Mouse (Mus musculus) lung, embryonic 15.5 days (tissue): ENCODE measurements around the gene Psen2. TPM values are rescaled to one million over a fixed set of nuclear protein-coding genes. Genes with fewer than 3 reads are reported as not detected.

Experiments
- ATAC-seq: fragments of 200-750 bp; cut with Nextera tagmentation; 2 replicates; pipeline ENCODE4 v1.8.0; 2017; ENCODE audit warnings: moderate number of reproducible peaks, borderline replicate concordance; ENCODE audit not compliant: low FRiP score, low TSS enrichment; ENCODE audit errors: extremely low read depth
- H3K27ac ChIP-seq: fragments of 300-500 bp; sonication (generic); 2 replicates; pipeline ENCODE4 v1.5.1; 2015; ENCODE audit warnings: moderate library complexity, mild to moderate bottlenecking, inconsistent platforms
- H3K27me3 ChIP-seq: fragments of 300-500 bp; sonication (generic); 2 replicates; pipeline ENCODE4 v1.6.1; 2015; ENCODE audit warnings: inconsistent platforms
- H3K36me3 ChIP-seq: fragments of 300-500 bp; sonication (generic); 2 replicates; pipeline ENCODE4 v1.6.1; 2015; ENCODE audit warnings: inconsistent platforms
- H3K4me1 ChIP-seq: fragments of 300-500 bp; sonication (generic); 2 replicates; pipeline ENCODE4 v1.6.1; 2015; ENCODE audit warnings: inconsistent platforms
- H3K4me2 ChIP-seq: fragments of 300-500 bp; sonication (generic); 2 replicates; pipeline ENCODE4 v1.6.1; 2015; ENCODE audit warnings: inconsistent platforms, mild to moderate bottlenecking, moderate library complexity
- H3K4me3 ChIP-seq: fragments of 300-500 bp; sonication (generic); 2 replicates; pipeline ENCODE4 v1.5.1; 2015; ENCODE audit warnings: mild to moderate bottlenecking, inconsistent platforms
- H3K9ac ChIP-seq: fragments of 300-500 bp; sonication (generic); 2 replicates; pipeline ENCODE4 v1.6.1; 2015; ENCODE audit warnings: inconsistent platforms
- H3K9me3 ChIP-seq: fragments of 300-500 bp; sonication (generic); 2 replicates; pipeline ENCODE4 v1.6.1; 2016; ENCODE audit warnings: inconsistent platforms
- WGBS: fragments of 180-500 bp; shearing (Covaris S2); methylation state at CpG from one replicate; pipeline ENCODE4 v1.1.7; 2015; 5-methylcytosine and 5-hydroxymethylcytosine counted together
- polyA plus RNA-seq: library from polyadenylated mRNA; unstranded; fragments of >200 nt; fragmentation: Nextera tagmentation; extraction: Ambion mirVana; gene quantifications from 2 replicates; pipeline ENCODE4 v1.2.1, GENCODE M21; 2015

Gene Psen2
- polyA plus RNA-seq, 1 experiment from 2014 or later, result 10.4 TPM

DNA sequence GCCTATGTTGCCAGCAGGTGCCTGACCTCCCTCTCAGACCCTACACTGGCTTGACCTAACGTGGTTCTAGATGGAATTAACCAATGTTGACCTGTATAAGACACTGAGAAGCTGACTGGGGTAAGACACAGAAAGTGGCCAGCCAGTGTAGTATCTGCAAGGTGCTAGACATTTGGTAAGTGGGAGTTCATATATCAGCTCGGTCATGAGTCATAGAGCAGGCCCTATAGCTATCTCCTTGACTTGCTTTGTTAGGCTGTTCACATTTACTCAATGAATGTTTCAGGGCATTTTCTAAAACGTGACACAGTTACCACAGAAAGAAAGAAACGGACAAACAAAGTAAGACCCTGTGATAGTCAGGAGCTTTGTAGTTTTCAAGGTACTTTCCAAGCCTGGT is 27.1 kb upstream of the Psen2 start:
- peaks cover 28% of the 10 kb centered on the region for H3K4me1 ChIP-seq
- ATAC-seq, result no peak
- no peak overlapping the region for H3K9ac ChIP-seq
- H3K4me2 ChIP-seq, result no peak overlapping the region
- no peaks in the 10 kb centered on the region for H3K9me3 ChIP-seq
- H3K27ac ChIP-seq, result no peak overlapping the region
- H3K27me3 ChIP-seq, result no peaks in the 10 kb centered on the region
- H3K36me3 ChIP-seq, result no peaks in the 10 kb centered on the region
- no peak overlapping the region for H3K4me3 ChIP-seq
- WGBS, result 75% methylated on average over 4 of the region's 4 CpGs

DNA sequence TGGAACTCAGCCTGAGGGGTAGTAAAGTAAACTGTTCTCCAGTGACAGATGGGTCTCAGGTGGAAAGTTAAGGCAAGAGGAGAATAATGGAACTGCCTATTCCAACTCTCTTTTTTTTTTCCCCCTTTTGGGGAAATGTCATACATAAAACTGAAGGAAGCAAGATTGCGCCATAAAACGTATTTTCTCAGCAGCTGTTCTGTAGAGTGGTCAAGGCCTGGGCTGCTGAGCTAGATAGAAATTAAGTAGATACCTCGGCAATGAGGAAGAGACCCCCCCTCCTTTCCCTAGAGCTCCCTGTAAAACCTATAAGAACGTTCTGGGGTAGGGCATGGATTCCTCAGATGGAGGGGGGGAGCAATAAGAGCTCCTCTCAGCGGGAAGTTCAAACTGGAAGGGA is 26.6 kb upstream of the Psen2 start:
- H3K4me2 ChIP-seq, result no peak overlapping the region
- WGBS, result 59% methylated on average over 5 of the region's 5 CpGs

DNA sequence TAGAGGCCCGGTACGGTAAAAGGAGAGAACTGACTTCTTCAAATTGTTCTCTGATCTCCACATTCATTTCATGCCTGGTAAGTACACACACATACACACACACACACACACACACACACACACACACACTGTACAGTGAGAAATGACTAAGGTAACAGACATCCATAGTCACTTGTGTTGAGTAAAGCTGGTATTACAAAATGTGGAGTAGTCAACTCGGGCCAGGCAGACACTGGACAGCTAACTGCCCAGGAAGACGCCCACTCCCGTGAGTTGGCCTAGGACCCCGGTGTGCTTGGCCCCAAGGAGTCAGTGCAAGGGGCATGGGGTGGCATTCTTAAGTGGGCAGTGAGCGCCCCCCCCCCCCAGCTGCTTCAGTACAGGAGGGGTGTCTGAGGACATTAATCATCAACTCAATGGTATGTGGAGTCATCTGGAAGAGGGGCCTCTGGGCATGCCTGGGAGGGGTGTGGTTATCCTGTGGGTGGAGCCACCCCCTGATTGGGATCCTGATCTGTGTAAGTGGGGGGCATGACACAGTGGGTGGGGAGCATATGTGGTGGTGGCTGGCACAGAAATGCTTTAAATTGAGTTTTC is 25.7 kb upstream of the Psen2 start:
- H3K9ac ChIP-seq, result no peak overlapping the region
- H3K4me1 ChIP-seq, result peaks cover 36% of the 10 kb centered on the region
- no peaks in the 10 kb centered on the region for H3K9me3 ChIP-seq
- ATAC-seq, result peak; percentile 71; the same call in 1 of the 2 replicates
- 61% methylated on average over 7 of the region's 7 CpGs for WGBS
- no peaks in the 10 kb centered on the region for H3K27me3 ChIP-seq
- no peak overlapping the region for H3K4me3 ChIP-seq
- H3K36me3 ChIP-seq, result no peaks in the 10 kb centered on the region
- no peak overlapping the region for H3K4me2 ChIP-seq
- H3K27ac ChIP-seq, result no peak overlapping the region

More for the DNA sequence above, 26.6 kb upstream of the Psen2 start:
- ATAC-seq, result no peak
- 0 out of 2 replicates have a peak overlapping the region, but pooled peaks have one; percentile 6 for H3K27ac ChIP-seq
- H3K9me3 ChIP-seq, result no peaks in the 10 kb centered on the region
- H3K36me3 ChIP-seq, result no peaks in the 10 kb centered on the region
- no peak overlapping the region for H3K9ac ChIP-seq
- no peak overlapping the region for H3K4me3 ChIP-seq
- no peaks in the 10 kb centered on the region for H3K27me3 ChIP-seq
- peaks cover 28% of the 10 kb centered on the region for H3K4me1 ChIP-seq

DNA sequence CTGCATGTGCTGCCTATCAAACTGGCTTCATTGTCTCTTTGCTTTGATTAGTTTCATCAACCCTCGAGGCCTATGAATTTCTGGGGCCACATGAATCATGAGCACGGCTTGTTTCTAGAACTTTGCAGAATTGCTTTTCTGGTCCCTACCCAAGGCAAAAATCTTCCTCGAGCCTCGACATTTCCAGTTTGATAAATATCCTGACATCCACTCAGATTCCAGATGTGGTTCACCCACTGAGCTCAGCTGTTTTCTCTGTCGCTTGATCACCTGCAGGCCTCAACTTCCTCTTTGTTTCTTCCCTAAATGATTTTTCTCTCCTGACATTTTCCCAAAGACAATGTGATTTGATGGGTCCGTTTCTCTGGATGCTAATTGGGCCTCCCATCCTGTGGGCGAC is 25.0 kb upstream of the Psen2 start:
- no peak overlapping the region for H3K4me3 ChIP-seq
- 0 out of 2 replicates have a peak overlapping the region, but pooled peaks have one; percentile 1 for H3K27ac ChIP-seq
- H3K27me3 ChIP-seq, result no peaks in the 10 kb centered on the region
- H3K9me3 ChIP-seq, result no peaks in the 10 kb centered on the region
- H3K9ac ChIP-seq, result no peak overlapping the region
- H3K4me2 ChIP-seq, result no peak overlapping the region
- H3K4me1 ChIP-seq, result peaks cover 41% of the 10 kb centered on the region
- ATAC-seq, result no peak
- no peaks in the 10 kb centered on the region for H3K36me3 ChIP-seq
- WGBS, result 71% methylated on average over 7 of the region's 7 CpGs

DNA sequence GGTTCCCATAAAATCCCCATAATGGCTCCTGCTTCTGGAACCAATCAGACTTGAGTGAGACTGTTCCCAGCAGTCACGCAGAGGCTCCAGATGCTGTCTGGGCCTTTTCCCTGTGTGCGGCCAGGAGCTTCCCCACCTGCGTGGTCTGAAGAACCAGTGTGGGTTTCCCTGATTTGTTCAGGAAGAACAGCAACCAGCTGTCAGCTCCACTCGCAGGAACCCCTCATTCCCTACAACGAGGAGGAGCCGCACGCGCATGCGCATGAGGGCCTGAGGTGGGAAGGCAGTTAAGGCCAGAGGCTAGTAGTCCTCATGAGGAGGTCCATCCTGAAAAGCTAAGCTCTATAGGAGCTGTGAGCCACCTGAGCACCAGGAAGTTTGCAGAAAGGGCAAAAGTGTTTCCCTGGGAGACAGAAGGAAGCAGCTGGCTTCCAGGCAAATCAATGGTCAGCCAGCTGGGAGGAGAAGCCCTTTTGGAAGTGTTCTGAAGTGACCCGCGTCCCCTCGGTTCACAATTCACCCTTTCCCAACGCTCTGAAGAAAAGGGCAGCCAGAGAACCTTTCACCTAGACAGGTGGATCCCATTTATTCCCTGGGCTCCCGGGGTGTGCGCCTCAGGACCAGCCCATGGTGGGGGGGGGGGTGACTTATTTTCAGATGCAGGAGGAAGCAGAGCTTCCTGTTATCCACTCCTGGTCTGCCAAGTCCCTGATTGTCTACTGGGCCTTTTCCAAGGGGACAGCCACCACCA is 23.0 kb upstream of the Psen2 start:
- H3K4me3 ChIP-seq, result no peak overlapping the region
- no peak overlapping the region; the same call in 1 of the 2 replicates for H3K4me2 ChIP-seq
- no peaks in the 10 kb centered on the region for H3K36me3 ChIP-seq
- WGBS, result 54% methylated on average over 15 of the region's 15 CpGs
- H3K27me3 ChIP-seq, result no peaks in the 10 kb centered on the region
- H3K27ac ChIP-seq, result peak overlapping the region; percentile 59
- H3K4me1 ChIP-seq, result peaks cover 41% of the 10 kb centered on the region
- no peak overlapping the region for H3K9ac ChIP-seq
- no peaks in the 10 kb centered on the region for H3K9me3 ChIP-seq
- no peak for ATAC-seq

DNA sequence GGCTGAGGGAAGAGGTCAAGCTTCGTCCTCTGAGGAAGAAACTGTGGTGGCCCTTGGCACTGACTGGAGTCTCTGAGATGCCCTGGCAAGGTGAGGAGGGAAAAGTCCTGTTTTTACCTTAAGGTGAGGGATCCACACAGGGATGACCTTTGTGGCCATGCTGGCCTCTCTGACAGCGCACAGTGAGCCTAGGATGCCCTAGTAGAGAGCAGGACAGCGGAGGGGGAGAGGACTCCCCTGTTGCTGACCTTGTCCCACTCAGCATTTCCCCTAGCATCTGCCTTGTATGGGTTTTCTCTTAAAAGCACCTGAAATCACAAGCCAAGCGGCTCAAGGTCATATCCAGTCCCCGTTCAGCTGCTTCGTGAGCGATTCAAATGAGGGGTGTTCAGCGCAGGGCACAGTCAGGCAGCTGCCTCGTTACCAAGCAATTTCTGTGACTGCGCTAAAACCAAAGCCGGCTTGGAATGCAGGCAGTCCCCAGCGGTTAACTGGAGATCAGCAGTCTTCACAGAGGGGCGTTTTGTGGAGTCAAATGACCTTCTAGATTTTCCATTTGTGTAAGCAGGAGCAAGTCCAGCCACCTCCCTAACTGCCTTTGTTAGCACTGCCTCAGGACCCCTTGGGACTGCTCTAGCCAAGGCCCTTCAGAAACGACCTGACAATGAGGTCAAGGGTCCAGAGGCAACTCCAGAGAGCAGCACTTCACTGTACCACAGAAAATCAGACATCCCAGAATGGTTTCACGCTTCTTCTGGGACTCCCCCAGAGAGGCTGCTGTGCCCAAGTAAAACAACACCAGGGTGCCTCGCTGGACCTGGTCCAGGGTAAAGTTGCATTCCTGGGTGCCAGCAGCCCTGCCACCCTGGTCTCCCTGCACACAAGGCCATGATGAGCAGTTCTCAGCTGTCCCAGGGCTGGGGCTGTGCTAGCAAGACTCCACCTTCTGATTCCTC is 20.9 kb upstream of the Psen2 start:
- H3K4me3 ChIP-seq, result no peak overlapping the region
- no peaks in the 10 kb centered on the region for H3K27me3 ChIP-seq
- WGBS, result 27% methylated on average over 16 of the region's 16 CpGs
- peak overlapping the region; percentile 16; the same call in 1 of the 2 replicates for H3K27ac ChIP-seq
- no peaks in the 10 kb centered on the region for H3K9me3 ChIP-seq
- no peak overlapping the region for H3K9ac ChIP-seq
- H3K4me1 ChIP-seq, result peaks cover 49% of the 10 kb centered on the region
- H3K36me3 ChIP-seq, result no peaks in the 10 kb centered on the region
- H3K4me2 ChIP-seq, result no peak overlapping the region
- 0 out of 2 replicates have a peak, but pooled peaks have one; percentile 5 for ATAC-seq

DNA sequence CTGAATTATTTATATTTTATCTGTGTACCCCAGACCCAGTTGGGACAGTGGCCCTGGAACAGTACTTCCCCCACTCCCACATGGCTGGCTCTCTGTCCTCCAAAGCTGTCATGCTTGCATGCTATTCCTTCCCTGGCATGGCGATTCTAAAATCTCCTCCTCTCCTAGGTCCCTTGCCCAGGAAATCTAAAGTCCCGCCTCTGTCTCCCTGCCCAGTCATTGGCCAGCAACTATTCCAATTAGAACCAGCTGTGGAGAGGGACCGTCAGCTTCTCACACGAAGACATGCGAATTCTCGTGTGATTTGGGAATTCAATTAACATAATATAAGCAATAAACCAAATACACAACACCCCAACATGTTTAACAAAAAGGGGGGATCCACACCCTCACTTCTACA is 19.3 kb upstream of the Psen2 start:
- Histone ChIP-seq H3K36me3 (no peaks in the 10 kb centered on the region), H3K9ac (no peak overlapping the region), H3K4me1 (peaks cover 58% of the 10 kb centered on the region), H3K4me2 (no peak overlapping the region), H3K4me3 (no peak overlapping the region), H3K9me3 (no peaks in the 10 kb centered on the region), H3K27ac (no peak overlapping the region), H3K27me3 (no peaks in the 10 kb centered on the region)
- 54% methylated on average over 6 of the region's 6 CpGs for WGBS
- ATAC-seq, result no peak

DNA sequence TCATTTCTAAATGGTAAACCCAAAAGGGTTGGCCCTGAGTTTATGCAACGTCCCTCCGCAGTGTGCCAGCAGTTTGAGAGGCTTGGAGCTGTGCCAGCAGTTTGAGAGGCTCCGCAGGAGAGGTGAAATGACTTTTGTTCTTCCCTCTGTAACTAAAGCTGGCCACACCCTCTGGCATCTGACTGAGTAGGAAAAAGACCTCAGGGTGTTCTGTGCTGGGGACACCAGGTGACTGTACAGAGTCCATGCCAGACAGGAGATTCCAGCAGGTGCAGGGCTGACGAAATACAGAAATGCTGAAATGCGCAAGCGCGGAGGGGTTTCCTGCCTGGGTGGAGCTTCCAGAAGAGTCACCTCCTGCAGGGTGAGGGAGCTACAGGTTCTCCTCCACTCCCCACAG is 16.4 kb upstream of the Psen2 start:
- peak overlapping the region; percentile 18 for H3K4me2 ChIP-seq
- no peak overlapping the region for H3K4me3 ChIP-seq
- no peaks in the 10 kb centered on the region for H3K27me3 ChIP-seq
- no peaks in the 10 kb centered on the region for H3K9me3 ChIP-seq
- no peaks in the 10 kb centered on the region for H3K36me3 ChIP-seq
- peak overlapping the region; percentile 68 for H3K27ac ChIP-seq
- ATAC-seq, result peak; percentile 82
- H3K4me1 ChIP-seq, result peaks cover 56% of the 10 kb centered on the region
- 30% methylated on average over 7 of the region's 7 CpGs for WGBS
- no peak overlapping the region for H3K9ac ChIP-seq

DNA sequence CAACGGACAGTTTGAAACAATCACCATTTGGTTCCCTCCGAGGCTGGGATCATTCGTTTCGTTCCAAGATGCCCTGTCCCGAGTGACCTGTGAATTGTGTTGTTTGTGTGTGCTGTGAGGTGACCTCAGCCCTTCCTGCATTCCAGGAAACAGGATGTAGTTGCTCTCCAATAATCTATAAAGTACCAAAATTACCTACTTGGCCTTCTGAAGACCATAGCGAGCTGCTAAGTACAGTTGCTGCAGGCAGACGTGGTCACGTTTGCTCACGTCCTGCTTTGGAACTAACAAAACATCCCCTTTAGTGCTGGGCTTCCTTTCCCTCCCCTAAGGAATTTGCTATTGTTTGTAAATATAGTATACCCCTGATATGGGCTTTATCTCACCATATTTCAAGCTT is 14.3 kb upstream of the Psen2 start:
- Histone ChIP-seq H3K4me2 (no peak overlapping the region), H3K27ac (peak overlapping the region; percentile 55; the same call in 1 of the 2 replicates), H3K36me3 (no peaks in the 10 kb centered on the region), H3K9ac (no peak overlapping the region), H3K27me3 (no peaks in the 10 kb centered on the region), H3K4me1 (peaks cover 48% of the 10 kb centered on the region), H3K9me3 (no peaks in the 10 kb centered on the region), H3K4me3 (no peak overlapping the region)
- ATAC-seq, result no peak
- WGBS, result 33% methylated on average over 9 of the region's 9 CpGs

DNA sequence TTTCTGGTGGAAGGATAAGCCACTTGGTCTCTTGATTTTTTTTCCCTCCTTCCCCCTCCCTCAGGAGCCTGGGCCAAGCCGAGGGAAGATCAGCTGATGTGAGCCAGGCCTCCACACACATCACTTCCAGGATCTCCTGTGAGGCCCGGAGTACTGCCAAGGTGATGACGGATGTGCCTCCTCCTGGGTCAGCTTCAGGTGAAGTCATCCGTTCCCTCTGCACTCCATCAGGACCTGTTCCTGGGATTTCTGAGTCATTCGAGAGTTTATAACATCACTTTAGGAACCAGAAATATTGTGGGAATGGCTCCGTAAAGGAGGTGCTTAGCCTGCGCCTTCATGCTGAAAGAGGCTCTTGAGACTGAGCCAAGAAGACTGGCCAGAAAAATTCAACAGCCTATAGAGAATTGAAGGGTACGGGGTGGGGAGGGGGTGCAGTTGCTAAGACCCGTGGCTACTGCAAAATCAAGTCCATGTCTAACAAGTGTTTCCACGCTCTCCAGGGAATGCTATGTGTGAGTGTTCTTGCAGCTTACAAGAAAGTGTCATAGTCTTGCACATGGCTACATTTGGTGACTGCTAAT is 11.6 kb upstream of the Psen2 start:
- no peaks in the 10 kb centered on the region for H3K9me3 ChIP-seq
- H3K4me1 ChIP-seq, result peaks cover 39% of the 10 kb centered on the region
- no peak overlapping the region for H3K4me2 ChIP-seq
- no peaks in the 10 kb centered on the region for H3K36me3 ChIP-seq
- H3K27ac ChIP-seq, result peak overlapping the region; percentile 48
- H3K4me3 ChIP-seq, result no peak overlapping the region
- no peaks in the 10 kb centered on the region for H3K27me3 ChIP-seq
- H3K9ac ChIP-seq, result no peak overlapping the region
- WGBS, result 42% methylated on average over 10 of the region's 10 CpGs
- ATAC-seq, result peak; percentile 68

DNA sequence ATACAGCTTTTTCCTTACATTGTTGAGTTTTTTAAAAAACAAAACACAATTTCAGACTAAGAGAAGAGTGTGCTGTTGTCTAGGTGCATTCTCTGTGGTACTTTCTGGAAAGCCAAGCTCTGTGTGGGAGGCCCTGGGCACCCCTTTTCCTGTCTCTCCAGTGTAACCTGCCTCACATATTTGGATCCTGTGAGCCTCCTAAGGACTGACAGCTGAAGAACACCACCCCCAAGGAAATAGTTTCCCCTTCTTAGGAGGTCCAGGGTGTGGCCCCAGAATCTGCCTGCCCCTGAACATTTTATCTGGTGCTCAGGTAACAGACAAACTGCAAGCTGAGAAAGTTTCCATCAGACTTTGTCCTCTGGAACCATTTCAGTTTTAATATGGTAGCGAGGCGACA is 5.8 kb upstream of the Psen2 start:
- Histone ChIP-seq H3K4me1 (peaks cover 16% of the 10 kb centered on the region; the same call in 1 of the 2 replicates), H3K27ac (no peak overlapping the region), H3K36me3 (no peaks in the 10 kb centered on the region), H3K9me3 (no peaks in the 10 kb centered on the region), H3K4me3 (no peak overlapping the region), H3K27me3 (no peaks in the 10 kb centered on the region), H3K4me2 (no peak overlapping the region; the same call in 1 of the 2 replicates), H3K9ac (no peak overlapping the region)
- WGBS, result 97% methylated on average over 2 of the region's 2 CpGs
- ATAC-seq, result peak; percentile 27; the same call in 1 of the 2 replicates
